Mouse (Mus musculus) liver, embryonic 18 days (tissue): ENCODE measurements around the gene Sebox. TPM values are rescaled to one million over a fixed set of nuclear protein-coding genes. Genes with fewer than 3 reads are reported as not detected.

Source experiments
- polyA plus RNA-seq: library from polyadenylated mRNA; depleted of rRNA; stranded (reverse); fragments of >200 nt; gene quantifications from 2 replicates; pipeline ENCODE4 v1.2.3, GENCODE M21; 2012; rRNA removed

Sebox gene
- 0.09 and 0.22 TPM in 2 replicates for polyA plus RNA-seq

DNA sequence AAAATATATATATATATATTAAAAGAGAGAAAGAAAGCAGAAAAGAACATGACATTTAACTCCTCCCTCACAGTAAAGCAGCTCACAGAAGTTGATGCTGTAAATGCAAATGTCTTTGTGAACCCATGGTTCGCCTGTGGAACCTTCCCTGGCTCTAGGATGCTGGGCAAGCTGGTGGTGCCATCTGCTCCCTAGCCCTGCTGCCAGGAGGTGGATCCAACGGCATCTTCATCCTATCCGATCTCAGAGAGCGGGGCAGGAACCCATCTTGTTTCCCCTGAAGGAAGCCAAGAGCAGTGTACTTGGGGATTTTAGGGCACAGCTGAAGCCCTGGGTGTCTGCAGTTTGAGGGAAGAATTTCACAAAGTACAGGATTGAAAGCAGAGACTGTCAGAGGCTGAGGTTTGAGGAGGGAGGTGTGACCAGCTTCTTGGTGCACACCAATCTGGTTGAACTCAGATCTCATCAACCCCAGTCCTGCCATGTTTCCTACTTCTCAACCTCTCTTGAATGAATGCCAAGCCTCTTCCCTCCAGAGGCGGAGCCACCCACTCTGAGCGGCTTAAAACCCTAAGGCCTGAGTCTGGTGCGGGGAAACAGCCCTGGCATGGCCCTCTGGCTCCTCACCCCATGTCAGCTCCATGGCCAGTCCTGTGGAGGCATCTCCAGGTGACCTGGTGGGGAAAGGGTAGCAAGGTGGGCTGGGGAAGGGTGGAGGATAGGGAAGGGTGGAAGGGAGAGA lies at the start of gene Sebox:
TSS of gene Sebox (plus strand) at position 539 of the 742 bp plus-strand sequence.

GRCm38 (mm10) chr11:78465568-78466180 lies 37.6 kb upstream of the Sebox start, which contains the start of gene Slc46a1:
Slc46a1 (plus strand) TSS chr11:78465697.

GRCm38 (mm10) chr11:78497544-78498522 lies 5.4 kb upstream of the Sebox start, which contains the start of gene Sarm1:
Sarm1 (minus strand) TSS chr11:78497754.

DNA sequence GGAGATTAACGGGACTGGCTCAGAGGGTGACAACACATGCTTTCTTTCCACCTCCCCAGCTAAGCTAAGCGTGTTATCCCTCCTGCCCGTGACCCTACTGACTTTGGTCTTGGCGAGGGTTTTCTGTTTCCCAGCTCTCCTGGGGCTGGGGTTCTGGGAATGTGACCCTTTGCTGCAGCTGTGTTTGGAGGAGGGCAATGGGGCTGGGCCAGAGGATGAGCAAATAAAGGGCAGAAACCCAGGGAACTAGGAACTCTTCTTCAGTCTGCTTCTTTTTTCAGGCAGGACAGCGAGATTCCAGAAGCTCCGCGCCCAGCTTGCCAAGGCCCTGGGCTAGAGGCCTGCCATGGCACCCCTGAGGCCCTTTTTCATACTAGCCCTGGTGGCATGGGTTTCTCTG lies 4.2 kb upstream of the Sebox start, which contains the start of gene Vtn:
TSS of gene Vtn (plus strand) at position 88 of the 400 bp plus-strand sequence.

DNA sequence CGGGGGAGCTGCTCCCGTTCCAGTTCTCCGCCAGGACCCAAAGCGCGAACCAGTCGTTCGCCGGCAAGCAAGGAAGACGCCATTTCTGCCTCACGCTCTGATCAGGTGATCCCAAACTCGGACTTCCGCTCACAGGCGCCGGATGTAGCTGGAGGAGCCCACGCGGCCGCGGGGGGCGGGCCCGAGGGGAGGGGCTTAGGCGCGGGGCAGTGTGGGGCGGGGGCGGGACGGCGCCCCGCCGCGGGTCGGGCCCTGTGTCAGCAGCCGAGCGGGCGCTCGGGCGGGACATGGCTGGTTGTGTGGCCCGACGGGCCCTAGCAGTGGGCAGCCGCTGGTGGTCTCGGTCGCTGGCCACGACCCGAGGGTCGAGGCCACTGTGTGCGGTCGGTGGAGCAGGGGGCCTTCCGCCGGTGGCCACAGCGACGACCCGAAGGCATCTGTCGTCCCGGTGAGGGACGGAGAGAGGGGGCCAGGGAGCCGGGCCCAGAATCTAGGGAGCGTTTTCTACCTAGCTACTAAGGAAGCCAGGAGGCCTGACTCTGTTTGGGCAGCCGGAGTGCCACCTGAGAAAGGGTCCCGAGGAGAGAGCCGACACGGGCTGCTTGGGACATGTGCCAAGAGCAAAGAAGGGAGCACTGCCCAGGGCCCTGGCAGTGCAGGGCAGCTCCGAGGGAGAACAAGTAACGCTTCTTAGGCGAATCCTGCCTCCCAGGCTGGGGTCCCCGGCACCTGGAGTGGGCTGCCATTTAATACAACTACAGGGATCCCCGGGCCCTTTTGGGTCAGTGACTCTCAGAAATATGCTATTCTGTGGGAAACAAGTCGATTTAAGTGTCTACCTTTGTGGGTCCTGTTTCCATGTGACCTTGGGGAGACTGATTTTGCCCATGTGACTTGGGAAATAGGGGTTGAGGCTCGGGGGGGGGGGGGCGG lies 9.0 kb downstream of the Sebox start, which contains the start of the genes Tmem199 and Poldip2:
TSS of gene Tmem199 (minus strand) at position 148 of the 933 bp plus-strand sequence.
TSS of gene Poldip2 (plus strand) at position 169 of the 933 bp plus-strand sequence.

DNA sequence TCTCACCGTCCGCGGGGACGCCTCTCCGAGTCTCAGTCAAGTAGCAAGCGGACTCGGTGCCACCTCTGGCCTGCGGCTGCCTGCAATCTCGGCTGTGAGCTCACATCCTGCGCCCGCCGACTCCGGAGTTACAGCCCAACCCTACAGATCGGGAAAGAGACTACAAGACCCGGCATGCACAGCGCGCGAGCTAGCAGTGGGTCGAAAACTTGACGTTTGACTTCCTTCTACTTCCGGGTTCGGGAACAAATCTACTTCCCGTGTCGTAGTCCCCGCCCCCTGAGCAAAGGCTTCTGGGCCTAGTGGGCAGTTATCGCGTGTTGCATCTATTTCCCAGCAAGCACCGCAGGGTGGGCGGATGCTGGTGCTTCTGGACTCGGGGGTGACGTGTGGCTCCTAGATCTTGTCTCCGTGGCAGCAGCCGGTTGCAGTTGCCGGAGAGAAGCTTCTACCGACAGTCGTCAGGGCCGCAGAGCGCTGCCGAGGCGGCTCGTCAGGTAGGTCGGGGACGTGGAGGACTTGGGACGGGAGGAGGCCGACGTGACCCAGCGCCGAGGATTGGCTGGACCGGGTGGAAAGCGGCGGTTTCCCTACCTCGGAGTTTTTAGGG lies 32.9 kb downstream of the Sebox start, which contains the start of the genes Tnfaip1 and Ift20:
TSS of gene Tnfaip1 (minus strand) at position 253 of the 610 bp plus-strand sequence.
TSS of gene Ift20 (plus strand) at position 282 of the 610 bp plus-strand sequence.

DNA sequence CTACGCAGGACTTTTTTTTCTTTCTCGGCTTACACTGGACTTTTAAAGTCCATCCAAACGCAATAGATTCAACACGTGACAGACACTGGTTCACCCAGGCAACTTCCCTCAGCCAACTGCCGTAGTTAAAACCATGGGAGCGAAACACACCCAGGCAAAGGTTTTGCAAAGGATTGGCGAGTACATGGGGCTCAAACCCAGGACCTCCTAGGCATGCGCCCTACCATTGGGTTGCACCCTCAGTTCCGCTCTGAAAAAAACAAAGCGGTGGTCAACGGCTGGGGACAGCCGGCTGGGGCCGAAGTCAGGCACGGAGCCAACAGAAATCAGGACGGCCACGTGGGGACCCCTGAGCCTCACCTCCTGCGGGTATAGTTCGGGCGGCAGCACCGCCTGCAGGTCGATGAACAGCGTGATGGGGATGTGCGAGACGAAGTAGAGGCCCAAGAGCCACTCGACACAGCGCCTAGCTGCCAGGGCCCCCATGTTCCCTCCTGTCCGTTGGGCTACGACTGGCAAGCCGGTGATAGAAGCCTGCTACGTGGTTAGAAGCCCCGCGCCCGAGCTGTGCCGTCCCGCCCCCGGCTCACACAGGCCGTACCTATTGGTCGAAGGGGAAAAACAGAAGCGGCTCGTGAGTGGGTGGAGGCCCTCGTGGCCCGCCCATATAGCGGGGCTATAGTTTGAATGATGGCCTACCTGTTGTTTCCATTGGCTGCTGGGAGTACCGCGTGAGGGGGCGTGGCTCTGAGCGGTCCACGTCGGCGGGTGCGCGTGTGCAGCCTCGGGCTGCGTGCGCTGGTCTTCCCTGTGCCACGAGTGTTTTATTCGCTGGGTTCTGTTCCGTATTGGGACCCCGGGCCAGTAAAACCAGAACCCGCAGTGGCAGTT lies 47.2 kb downstream of the Sebox start, which contains the start of gene Tmem97:
TSS of gene Tmem97 (minus strand) at position 610 of the 891 bp plus-strand sequence.

Other genes starting within 250 kb of the Sebox start
- gene 2610507B11Rik, start 241.7 kb upstream of the Sebox start, polyA plus RNA-seq, result 19.5 and 19.6 TPM in 2 replicates
- gene BC030499, start 212.6 kb upstream of the Sebox start, polyA plus RNA-seq, result 0.15 and 0.20 TPM in 2 replicates
- gene Spag5, start 201.9 kb upstream of the Sebox start, polyA plus RNA-seq, result 18.5 and 21.4 TPM in 2 replicates
- gene Aldoc, start 180.5 kb upstream of the Sebox start, polyA plus RNA-seq, result 25.4 and 34.5 TPM in 2 replicates
- 21.8 and 25.8 TPM in 2 replicates for gene Pigs, start 175.0 kb upstream of the Sebox start, polyA plus RNA-seq
- gene Unc119, start 160.0 kb upstream of the Sebox start, polyA plus RNA-seq, result 62.4 and 64.5 TPM in 2 replicates
- gene Foxn1, start 116.9 kb upstream of the Sebox start, polyA plus RNA-seq, result not detected in 2 replicates
- gene Slc13a2, start 81.2 kb upstream of the Sebox start, polyA plus RNA-seq, result 0.03 and 0.06 TPM in 2 replicates
- gene Slc46a1, start 37.8 kb upstream of the Sebox start, polyA plus RNA-seq, result 12.7 and 14.6 TPM in 2 replicates
- gene Sarm1, start 5.7 kb upstream of the Sebox start, polyA plus RNA-seq, result 0.25 and 0.26 TPM in 2 replicates
- gene Vtn, start 4.4 kb upstream of the Sebox start, polyA plus RNA-seq, result 1,540 and 1,650 TPM in 2 replicates
- 13.8 and 13.9 TPM in 2 replicates for gene Tmem199, start 8.7 kb downstream of the Sebox start, polyA plus RNA-seq
- 41.8 and 45.1 TPM in 2 replicates for gene Poldip2, start 8.7 kb downstream of the Sebox start, polyA plus RNA-seq
- 10.0 and 10.2 TPM in 2 replicates for gene Tnfaip1, start 32.9 kb downstream of the Sebox start, polyA plus RNA-seq
- gene Ift20, start 32.9 kb downstream of the Sebox start, polyA plus RNA-seq, result 47.4 and 51.1 TPM in 2 replicates
- gene Tmem97, start 47.3 kb downstream of the Sebox start, polyA plus RNA-seq, result 68.7 and 70.8 TPM in 2 replicates
- 4.9 and 5.5 TPM in 2 replicates for gene Nlk, start 193.9 kb downstream of the Sebox start, polyA plus RNA-seq
- 15.7 and 17.5 TPM in 2 replicates for gene Ccnq, start 248.3 kb downstream of the Sebox start, polyA plus RNA-seq